Mouse (Mus musculus) gastrocnemius, adult 18-20 months (tissue): ENCODE data around the gene Ccdc163. TPM values are rescaled to one million over a fixed set of nuclear protein-coding genes. Genes with fewer than 3 reads are reported as not detected.

Source experiments
- DNase-seq: peaks from one replicate; pipeline ENCODE4 v3.0.0; 2021; ENCODE audit warnings: low spot score
- total RNA-seq, 2 experiments: library from RNA; stranded (reverse); gene quantifications; 2 replicates each; pipeline ENCODE4 v1.2.3; 2021

The Ccdc163 gene
- total RNA-seq, 2 experiments from 2014 or later: 2.2 to 2.6 TPM

GRCm38 (mm10) chr4:116777079-116777478, 68.8 kb downstream of the Ccdc163 start:
- no peak for DNase-seq

- no peak for DNase-seq
Observed at GRCm38 (mm10) chr4:116780541-116780940, 72.2 kb downstream of the Ccdc163 start.

GRCm38 (mm10) chr4:116781366-116781765, 73.1 kb downstream of the Ccdc163 start:
- DNase-seq: no peak

- DNase-seq: no peak
Observed at GRCm38 (mm10) chr4:116782171-116782570, 73.9 kb downstream of the Ccdc163 start.

- DNase-seq: no peak
Observed at GRCm38 (mm10) chr4:116786587-116786986, 78.3 kb downstream of the Ccdc163 start.

- DNase-seq: peak; percentile 32
Observed at GRCm38 (mm10) chr4:116787985-116788760, 79.9 kb downstream of the Ccdc163 start.

- peak; percentile 84 for DNase-seq
Observed at GRCm38 (mm10) chr4:116788956-116789355, 80.6 kb downstream of the Ccdc163 start.

GRCm38 (mm10) chr4:116792453-116792852, 84.1 kb downstream of the Ccdc163 start:
- no peak for DNase-seq

GRCm38 (mm10) chr4:116794273-116794672, 86.0 kb downstream of the Ccdc163 start:
- DNase-seq: no peak

- DNase-seq: peak; percentile 37
Observed at GRCm38 (mm10) chr4:116796442-116797110, 88.3 kb downstream of the Ccdc163 start.

GRCm38 (mm10) chr4:116799901-116800300, 91.6 kb downstream of the Ccdc163 start:
- DNase-seq: no peak

Other genes with a start within 250 kb of the Ccdc163 start
- 10 to 100 TPM; 90.1 to 90.3 TPM for gene Mast2, start 244.3 kb upstream of the Ccdc163 start, total RNA-seq
- gene Ipp, start 201.0 kb upstream of the Ccdc163 start, total RNA-seq: 10 to 100 TPM; 19.0 to 20.8 TPM
- gene Tmem69, start 152.6 kb upstream of the Ccdc163 start, total RNA-seq: 10 to 100 TPM; 18.1 to 18.5 TPM
- 10 to 100 TPM; 38.7 to 40.9 TPM for gene Gpbp1l1, start 150.9 kb upstream of the Ccdc163 start, total RNA-seq
- 1 to 10 TPM; 1.3 to 1.7 TPM for gene Ccdc17, start 111.9 kb upstream of the Ccdc163 start, total RNA-seq
- gene Nasp, start 80.6 kb upstream of the Ccdc163 start, total RNA-seq: 10 to 100 TPM in 1 of 2 experiments, 1 to 10 TPM in 1; 9.1 to 10.6 TPM
- 100 to 1,000 TPM; 182 to 198 TPM for gene Akr1a1, start 56.8 kb upstream of the Ccdc163 start, total RNA-seq
- gene Prdx1, start 23.0 kb upstream of the Ccdc163 start, total RNA-seq: 100 to 1,000 TPM; 267 to 272 TPM
- 10 to 100 TPM; 33.3 to 34.9 TPM for gene Mmachc, start 103 bp upstream of the Ccdc163 start, total RNA-seq
- gene Tesk2, start 12.4 kb downstream of the Ccdc163 start, total RNA-seq: 1 to 10 TPM; 1.6 to 1.8 TPM
- gene Toe1, start 99.1 kb downstream of the Ccdc163 start, total RNA-seq: 1 to 10 TPM; 3.7 to 4.7 TPM
- gene Mutyh, start 99.2 kb downstream of the Ccdc163 start, total RNA-seq: under 1 TPM; 0.80 to 0.88 TPM
- 1 to 10 TPM; 1.1 to 1.6 TPM for gene Hpdl, start 113.2 kb downstream of the Ccdc163 start, total RNA-seq
- gene Zswim5, start 168.9 kb downstream of the Ccdc163 start, total RNA-seq: under 1 TPM; 0.07 to 0.19 TPM